Mouse (Mus musculus) common myeloid progenitor, adult 5-6 weeks (primary cell): ENCODE measurements at regions not wholly inside any gene's neighbourhood (a gene's known extent, or its start where the extent isn't known, plus 50 kb on each side); places are given as distances from the start of the nearest gene placed in this dataset.
A peak's percentile ranks its signal among the peaks of the same experiment; 100 is the strongest.

ENCODE experiments used
- ATAC-seq: replicated peaks from 2 replicates; pipeline ENCODE4 v1.8.0; 2016; ENCODE audit warnings: low read depth, mild to moderate bottlenecking, moderate TSS enrichment, inconsistent platforms; ENCODE audit not compliant: poor library complexity, severe bottlenecking

DNA sequence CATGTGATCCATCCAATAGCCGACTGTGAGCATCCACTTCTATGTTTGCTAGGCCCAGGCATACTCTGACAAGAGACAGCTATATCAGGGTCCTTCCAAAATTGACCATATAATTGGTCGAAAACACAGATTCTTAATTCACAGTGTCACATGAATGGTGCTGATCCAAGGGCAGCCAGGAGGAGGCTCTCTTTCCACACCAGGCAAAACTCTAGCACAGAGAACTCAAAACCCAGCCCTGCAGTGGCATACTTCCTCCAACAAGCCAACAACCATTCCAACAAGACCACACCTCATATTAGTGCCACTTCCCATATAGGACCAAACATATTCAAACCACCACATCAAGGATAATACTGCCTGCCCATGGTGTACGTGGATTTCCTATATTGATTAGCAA is 68.1 kb upstream of the Tas2r118 start:
- ATAC-seq, result 0 out of 2 replicates have a peak, but pooled peaks have one; percentile 39

DNA sequence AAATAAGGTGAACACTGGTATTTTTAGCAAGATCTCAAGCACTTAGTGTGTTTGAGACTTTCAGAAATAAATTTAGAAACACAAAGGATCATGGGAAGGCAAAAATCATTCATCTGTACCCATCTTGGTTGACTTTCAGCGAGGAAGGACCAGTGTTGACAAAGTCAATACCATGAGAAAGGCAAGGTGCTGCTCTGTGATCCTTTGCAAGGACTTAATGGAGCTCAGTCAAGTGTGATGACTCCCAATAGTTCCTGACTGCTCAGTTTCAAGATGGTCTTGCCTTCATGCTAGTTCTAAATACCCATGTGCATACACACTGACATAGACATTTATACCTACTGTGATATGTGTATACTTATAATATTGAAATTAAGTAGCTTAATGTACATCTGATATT is 56.5 kb upstream of the Tas2r118 start:
- ATAC-seq, result no peak

DNA sequence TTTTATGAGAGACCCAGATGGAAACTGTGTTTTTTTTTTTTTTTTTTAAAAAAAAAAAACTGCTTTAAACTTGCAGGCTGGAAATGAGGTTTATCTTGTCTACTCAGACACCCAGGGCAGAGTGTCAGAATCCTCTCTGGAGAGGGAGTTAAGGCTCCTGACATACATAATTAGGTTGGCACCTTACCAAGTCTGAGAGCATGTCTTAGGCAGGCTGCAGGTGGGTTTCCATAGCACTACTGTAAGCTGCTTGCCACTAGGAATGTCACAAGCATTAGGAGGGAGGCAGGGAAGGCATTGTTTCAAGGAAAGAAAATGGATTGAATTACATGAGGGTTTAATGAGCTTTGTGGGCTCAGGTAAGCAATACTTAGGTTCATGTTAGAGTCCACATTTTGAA is 55.9 kb upstream of the Tas2r118 start:
- no peak for ATAC-seq
